Mouse (Mus musculus) thymus, adult 2 months (tissue): ENCODE measurements around the gene Rps10. TPM values are rescaled to one million over a fixed set of nuclear protein-coding genes. Genes with fewer than 3 reads are reported as not detected.

Experiments used
- DNase-seq: peaks from one replicate; pipeline ENCODE4 v3.0.0; 2021
- H3K27ac ChIP-seq: fragments of 200-500 bp; 2 replicates; pipeline ENCODE4 v1.5.1; 2012; ENCODE audit warnings: low read length, control low read depth; ENCODE audit not compliant: control insufficient read depth, insufficient read depth
- H3K27me3 ChIP-seq: fragments of 200-500 bp; 2 replicates; pipeline ENCODE4 v1.6.1; 2012; ENCODE audit warnings: mild to moderate bottlenecking, low read length, moderate library complexity, mixed read lengths; ENCODE audit not compliant: control insufficient read depth, insufficient read depth
- H3K36me3 ChIP-seq: fragments of 200-500 bp; 2 replicates; pipeline ENCODE4 v1.6.1; 2012; ENCODE audit warnings: mild to moderate bottlenecking, low read length, moderate library complexity; ENCODE audit not compliant: control insufficient read depth, insufficient read depth
- H3K4me1 ChIP-seq: fragments of 200-500 bp; replicated peaks from 2 replicates; pipeline ENCODE4 v1.6.1; 2012; ENCODE audit warnings: low read length; ENCODE audit not compliant: control insufficient read depth, insufficient read depth
- H3K4me3 ChIP-seq: fragments of 200-500 bp; 2 replicates; pipeline ENCODE4 v1.5.1; 2012; ENCODE audit warnings: mild to moderate bottlenecking, low read length, control low read depth, moderate library complexity; ENCODE audit not compliant: control insufficient read depth, insufficient read depth
- CTCF ChIP-seq: fragments of 200-500 bp; IDR thresholded peaks from 2 replicates; pipeline ENCODE4 v1.5.1; 2012; ENCODE audit warnings: mild to moderate bottlenecking, control low read depth, low read length, moderate library complexity, borderline replicate concordance; ENCODE audit not compliant: control insufficient read depth, poor library complexity, insufficient read depth; ENCODE audit errors: extremely low read depth
- POLR2A ChIP-seq: fragments of 200-500 bp; IDR thresholded peaks from 2 replicates; pipeline ENCODE4 v1.6.1; 2012; ENCODE audit warnings: mild to moderate bottlenecking, low read length, control low read depth, moderate library complexity; ENCODE audit not compliant: control insufficient read depth, poor library complexity, insufficient read depth; ENCODE audit errors: extremely low read depth
- WGBS: fragments of 180-500 bp; shearing (Covaris S2); methylation state at CpG from one replicate; pipeline ENCODE4 v1.1.7; 2018; 5-methylcytosine and 5-hydroxymethylcytosine counted together
- polyA plus RNA-seq: library from polyadenylated mRNA; depleted of rRNA; stranded (reverse); fragments of >200 nt; gene quantifications from 2 replicates; pipeline ENCODE4 v1.2.3, GENCODE M21; 2012

Rps10 gene
- polyA plus RNA-seq, 1 experiment = 2,025 TPM

DNA sequence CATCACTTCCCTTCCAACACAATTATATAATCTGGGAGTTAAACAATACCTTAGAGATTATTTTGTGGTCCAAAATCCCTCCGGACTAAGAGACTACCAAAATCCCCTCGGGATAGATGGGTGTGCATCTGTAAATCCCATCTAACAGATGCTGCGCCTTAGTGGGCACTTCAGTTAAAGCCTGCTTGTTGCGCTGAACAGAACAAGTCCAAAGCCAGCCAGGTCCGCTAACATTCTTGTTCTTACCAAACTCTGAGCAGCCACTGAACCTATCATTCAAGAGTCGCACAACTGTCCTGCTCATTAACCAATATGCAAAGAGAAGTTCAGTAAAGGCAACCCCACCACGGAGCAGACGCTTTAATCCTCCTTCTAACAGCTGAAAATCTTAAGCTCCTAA, 15.3 kb downstream of the Rps10 start:
- Histone ChIP-seq H3K36me3 (no peaks in the 10 kb centered on the region), H3K4me3 (no peak overlapping the region), H3K27ac (no peak overlapping the region), H3K4me1 (peaks cover 12% of the 10 kb centered on the region), H3K27me3 (no peaks in the 10 kb centered on the region)
- DNase-seq = no peak
- 63% methylated on average over 8 of the region's 8 CpGs for WGBS
- no peak for TF ChIP-seq CTCF

DNA sequence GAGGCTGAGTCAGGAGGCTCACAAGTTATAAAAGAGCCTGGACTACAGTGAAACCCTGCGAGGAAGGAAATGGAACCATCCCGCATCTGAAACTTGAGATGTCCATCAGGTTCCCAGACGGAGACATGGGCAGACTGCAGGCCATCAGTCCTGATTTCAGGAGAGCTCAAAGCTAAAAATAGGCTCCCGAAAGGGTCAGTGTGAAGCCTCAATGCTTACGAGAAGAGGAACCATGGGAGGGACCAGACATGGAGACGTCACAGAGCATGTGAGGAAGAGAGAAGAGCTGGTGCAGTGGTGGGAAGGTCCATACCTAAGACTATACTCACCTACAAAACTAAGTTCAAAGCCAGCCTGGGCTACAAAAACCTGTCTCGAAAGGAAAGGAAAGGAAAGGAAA, 21.1 kb downstream of the Rps10 start:
- peaks cover 15% of the 10 kb centered on the region for H3K4me1 ChIP-seq
- TF ChIP-seq POLR2A (no peak), CTCF (no peak)
- no peaks in the 10 kb centered on the region for H3K36me3 ChIP-seq
- H3K27me3 ChIP-seq = no peaks in the 10 kb centered on the region
- 94% methylated on average over 7 of the region's 7 CpGs for WGBS
- no peak overlapping the region for H3K27ac ChIP-seq
- H3K4me3 ChIP-seq = no peak overlapping the region
- DNase-seq = no peak

DNA sequence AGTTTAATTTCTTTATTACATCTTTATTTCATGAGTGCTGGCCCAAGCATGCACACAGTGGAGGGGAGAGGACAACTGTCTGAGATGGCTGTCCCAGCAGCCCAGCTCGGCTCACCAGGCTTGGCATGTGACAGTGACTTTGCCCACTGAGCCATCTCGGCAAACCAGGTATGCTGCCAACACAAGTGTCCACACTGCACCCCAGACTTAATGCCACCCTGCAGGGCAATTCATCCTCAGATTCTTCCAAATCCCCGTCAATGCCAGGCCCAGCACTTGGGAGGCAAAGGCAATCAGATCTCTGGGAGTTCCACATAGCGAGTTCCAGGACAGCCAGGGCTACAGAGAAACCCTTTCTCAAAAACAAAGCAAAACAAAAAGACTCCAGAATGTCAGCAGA, 23.5 kb downstream of the Rps10 start:
- H3K27me3 ChIP-seq = no peaks in the 10 kb centered on the region
- H3K4me1 ChIP-seq = peaks cover 15% of the 10 kb centered on the region
- no peak overlapping the region for H3K27ac ChIP-seq
- no peaks in the 10 kb centered on the region for H3K36me3 ChIP-seq
- no peak overlapping the region for H3K4me3 ChIP-seq
- TF ChIP-seq CTCF = no peak
- no peak for TF ChIP-seq POLR2A
- WGBS = 93% methylated on average over 4 of the region's 4 CpGs
- no peak for DNase-seq

DNA sequence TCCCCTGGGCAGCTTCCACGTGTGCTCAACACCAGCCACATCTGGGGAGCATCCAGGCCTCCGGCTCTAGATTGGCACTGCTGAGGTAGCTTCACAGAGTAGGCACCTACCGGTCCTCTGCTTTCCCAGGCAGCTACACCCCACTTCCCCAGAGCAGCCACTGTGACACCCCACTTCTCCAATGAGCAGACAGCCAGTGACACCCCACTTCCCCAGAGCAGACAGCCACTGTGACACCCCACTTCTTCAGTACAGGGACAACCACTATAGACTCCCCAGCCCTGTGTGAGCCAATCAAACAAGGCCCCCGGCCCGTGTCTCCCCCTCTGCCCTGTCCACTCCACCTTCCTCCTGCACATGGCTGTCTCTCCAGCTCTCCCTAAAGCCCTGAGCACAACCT, 24.5 kb downstream of the Rps10 start:
- Histone ChIP-seq H3K4me3 (no peak overlapping the region), H3K27me3 (no peaks in the 10 kb centered on the region), H3K4me1 (peaks cover 15% of the 10 kb centered on the region), H3K36me3 (no peaks in the 10 kb centered on the region), H3K27ac (no peak overlapping the region)
- no peak for DNase-seq
- 75% methylated on average over 5 of the region's 5 CpGs for WGBS
- no peak for TF ChIP-seq CTCF
- TF ChIP-seq POLR2A = no peak

DNA sequence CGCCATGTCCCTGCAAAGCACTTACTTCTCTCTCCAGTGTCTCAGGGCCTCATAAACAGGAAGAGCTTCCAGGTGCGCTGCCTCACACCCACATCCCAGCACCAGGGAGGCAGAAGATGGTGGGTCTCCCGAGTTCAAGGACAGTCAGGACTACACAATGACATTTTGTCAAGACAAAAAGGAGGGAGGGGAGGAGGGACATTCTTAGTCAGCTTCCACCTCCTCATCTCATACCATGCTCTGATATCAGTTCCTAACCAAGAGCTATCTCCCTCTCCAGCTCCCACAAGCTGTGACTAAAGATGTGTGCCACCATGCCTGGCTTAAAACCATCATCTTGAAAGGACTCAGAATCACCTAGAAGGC, 25.0 kb downstream of the Rps10 start:
- 51% methylated on average over 3 of the region's 3 CpGs for WGBS
- DNase-seq = no peak
- no peak overlapping the region for H3K4me3 ChIP-seq
- H3K27ac ChIP-seq = no peak overlapping the region
- TF ChIP-seq CTCF (no peak), POLR2A (no peak)
- H3K4me1 ChIP-seq = peaks cover 15% of the 10 kb centered on the region
- no peaks in the 10 kb centered on the region for H3K27me3 ChIP-seq
- H3K36me3 ChIP-seq = no peaks in the 10 kb centered on the region

DNA sequence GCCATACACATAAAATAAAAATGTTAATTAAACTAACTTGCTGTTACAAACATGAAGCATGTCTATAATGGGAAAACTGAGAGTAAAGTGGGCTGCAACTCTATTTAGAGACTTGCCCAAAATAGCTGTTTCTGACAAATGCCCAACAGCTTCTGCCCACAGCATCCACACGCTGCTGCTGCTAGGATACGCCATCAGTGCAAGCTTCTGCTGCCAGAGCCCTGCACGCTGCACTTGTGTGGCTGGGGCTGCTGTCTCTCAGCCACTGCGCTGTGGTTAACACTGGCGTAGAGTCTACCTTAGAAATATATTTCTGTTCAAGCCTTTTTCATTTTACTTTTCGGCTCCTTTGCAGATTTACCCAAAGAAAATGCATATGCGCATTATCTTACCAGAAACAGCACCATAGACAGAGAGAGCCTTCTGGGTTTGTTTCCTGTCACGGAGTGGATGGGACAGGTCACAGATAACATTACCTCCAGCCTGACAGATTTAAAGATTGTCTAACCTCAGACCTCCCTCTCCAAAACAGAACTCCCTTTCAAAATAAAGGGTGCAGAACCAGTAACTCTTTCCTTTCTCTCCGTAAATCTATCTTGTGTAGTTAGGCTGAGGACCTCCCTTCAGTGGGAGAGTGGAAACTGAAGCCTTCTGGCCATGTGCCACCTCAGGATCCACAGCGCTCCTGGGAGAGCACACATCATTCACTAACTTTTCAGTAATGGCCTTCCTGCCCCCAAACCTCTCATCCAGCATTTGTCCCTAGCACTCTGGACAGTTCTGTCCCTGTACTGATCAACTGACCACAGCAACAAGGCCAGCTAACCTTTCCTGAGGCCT, 25.6 kb downstream of the Rps10 start:
- 58% methylated on average over 10 of the region's 10 CpGs for WGBS
- no peaks in the 10 kb centered on the region for H3K36me3 ChIP-seq
- TF ChIP-seq POLR2A = no peak
- TF ChIP-seq CTCF = no peak

DNA sequence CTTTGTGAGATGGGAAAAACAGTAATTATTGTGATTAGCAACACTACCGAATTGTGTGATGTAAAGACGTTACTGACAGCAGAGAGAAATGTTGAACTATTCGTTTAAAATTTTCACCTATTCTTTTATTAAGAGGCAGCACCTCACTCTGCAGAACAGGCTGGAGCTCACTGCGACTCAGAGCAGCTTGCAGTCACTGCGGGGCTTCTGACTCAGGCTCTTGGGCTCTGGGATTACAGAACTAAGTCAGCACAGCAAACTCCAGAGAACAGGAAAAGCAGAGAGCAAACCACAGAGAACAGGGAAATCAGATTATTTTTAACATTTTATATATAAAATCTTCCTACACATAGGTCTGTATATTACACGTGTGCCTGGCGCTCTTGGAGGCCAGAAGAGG, 26.9 kb downstream of the Rps10 start:
- 93% methylated on average over 7 of the region's 7 CpGs for WGBS
- no peaks in the 10 kb centered on the region for H3K36me3 ChIP-seq
- H3K27me3 ChIP-seq = no peaks in the 10 kb centered on the region
- DNase-seq = no peak
- peaks cover 15% of the 10 kb centered on the region for H3K4me1 ChIP-seq
- H3K4me3 ChIP-seq = no peak overlapping the region
- no peak overlapping the region for H3K27ac ChIP-seq
- no peak for TF ChIP-seq CTCF
- no peak for TF ChIP-seq POLR2A

More for the DNA sequence above, 25.6 kb downstream of the Rps10 start:
- Histone ChIP-seq H3K27ac (no peak overlapping the region), H3K27me3 (no peaks in the 10 kb centered on the region), H3K4me1 (peaks cover 15% of the 10 kb centered on the region), H3K4me3 (no peak overlapping the region)
- no peak for DNase-seq
